Comparison of ENCODE assay signal across 23 mouse cellular contexts in genomic region chr16:46297192-46297591, GRCm38 (mm10).
A peak's percentile ranks its signal among the peaks of the same experiment; 100 is the strongest.
DNase-seq lines count a peak whose midpoint lies in the region; ATAC-seq and TF ChIP-seq lines count a peak whose summit lies in the region.
"Had no signal": no experiment of that assay in that cellular context is flagged by ENCODE, and none has a peak within 500 bp of the region (broad histone marks: within the 10 kb centered on the region; RNA-seq: fewer than 3 reads in every experiment).

No protein-coding gene starts in this region.

- no peak for ATAC-seq in forebrain, postnatal 0 days
- ATAC-seq: CD4-positive, CD25-positive, alpha-beta regulatory T cell, adult 4 months; intestine, embryonic 16.5 days had no signal

- no peak overlapping the region for H3K4me3 ChIP-seq in forebrain, postnatal 0 days (ENCODE audit: low read depth, low read length)
- no peak overlapping the region for H3K4me3 ChIP-seq in forebrain, embryonic 10.5 days
- H3K4me3 ChIP-seq: embryonic facial prominence, embryonic 12.5 days; forebrain, embryonic 12.5 days; heart, adult 2 months; heart, embryonic 15.5 days had no signal

- intact Hi-C loops in left cerebral cortex, postnatal 4 days (cut with DNase I) = no loop called here
- intact Hi-C loops in left cerebral cortex, postnatal 10 days (cut with DNase I) = no loop called here

- no peaks in the 10 kb centered on the region for H3K9me3 ChIP-seq in forebrain, postnatal 0 days (ENCODE audit: low read length)
- no peaks in the 10 kb centered on the region for H3K9me3 ChIP-seq in forebrain, embryonic 10.5 days
- H3K9me3 ChIP-seq: embryonic facial prominence, embryonic 12.5 days; forebrain, embryonic 12.5 days; heart, embryonic 15.5 days had no signal

- H3K36me3 ChIP-seq in forebrain, postnatal 0 days (ENCODE audit: insufficient read depth) = no peaks in the 10 kb centered on the region
- no peaks in the 10 kb centered on the region for H3K36me3 ChIP-seq in forebrain, embryonic 10.5 days (replicated peaks)
- H3K36me3 ChIP-seq: embryonic facial prominence, embryonic 12.5 days; forebrain, embryonic 12.5 days; G1E; heart, embryonic 15.5 days had no signal

- TF ChIP-seq CTCF in forebrain, postnatal 0 days (IDR thresholded peaks at IDR 0.05; ENCODE audit: low read depth) = no peak

- H3K4me2 ChIP-seq in forebrain, postnatal 0 days (ENCODE audit: low read depth) = no peak overlapping the region
- H3K4me2 ChIP-seq: embryonic facial prominence, embryonic 12.5 days; forebrain, embryonic 12.5 days; heart, embryonic 11.5 days; heart, embryonic 15.5 days had no signal

- peaks cover 6% of the 10 kb centered on the region for H3K4me1 ChIP-seq in forebrain, postnatal 0 days (ENCODE audit: insufficient read depth)
- H3K4me1 ChIP-seq in forebrain, embryonic 10.5 days = peaks cover 16% of the 10 kb centered on the region
- H3K4me1 ChIP-seq: embryonic facial prominence, embryonic 12.5 days; forebrain, embryonic 12.5 days had no signal

- no peaks in the 10 kb centered on the region for H3K27me3 ChIP-seq in forebrain, postnatal 0 days (ENCODE audit: insufficient read depth, low read length)
- H3K27me3 ChIP-seq in forebrain, embryonic 10.5 days (ENCODE audit: poor library complexity, severe bottlenecking) = no peaks in the 10 kb centered on the region
- H3K27me3 ChIP-seq: embryonic facial prominence, embryonic 12.5 days; forebrain, embryonic 12.5 days; heart, embryonic 15.5 days had no signal

- H3K27ac ChIP-seq in forebrain, postnatal 0 days (ENCODE audit: low read depth, low read length) = no peak overlapping the region
- H3K27ac ChIP-seq in forebrain, embryonic 10.5 days = no peak overlapping the region
- H3K27ac ChIP-seq: embryonic facial prominence, embryonic 12.5 days; forebrain, embryonic 12.5 days; heart, adult 2 months; heart, embryonic 15.5 days had no signal

- peak; percentile 35 to 41 for DNase-seq in cerebellum, postnatal 10 days
- DNase-seq in cerebellum, postnatal 4 days (ENCODE audit: low spot score in 2 of 2) = no peak
- DNase-seq in forebrain, postnatal 0 days = peak; percentile 8
- no peak for DNase-seq in forebrain, embryonic 10.5 days (ENCODE audit: extremely low spot score, low spot score)
- DNase-seq in left cerebral cortex, postnatal 4 days = peak; percentile 7
- DNase-seq in left cerebral cortex, postnatal 10 days (ENCODE audit: extremely low spot score in 1 of 2, low spot score in 2 of 2) = no peak
- DNase-seq in layer of hippocampus, postnatal 10 days (ENCODE audit: low spot score in 2 of 2) = no peak
- DNase-seq: adrenal gland, adult 8-10 months; adrenal gland, postnatal 36 days; B cell, adult 2 months; cerebellum, adult 18-20 months; cerebellum, adult 9-11 months; gastrocnemius, postnatal 14 days; heart, adult 2 months; heart, postnatal 14 days; kidney, adult 2 months had no signal

- WGBS in forebrain, postnatal 0 days = 73% methylated on average over 2 of the region's 2 CpGs
- WGBS in forebrain, embryonic 10.5 days = 85% methylated on average over 2 of the region's 2 CpGs

- H3K9ac ChIP-seq in forebrain, postnatal 0 days = no peak overlapping the region
- H3K9ac ChIP-seq: embryonic facial prominence, embryonic 12.5 days; forebrain, embryonic 12.5 days; heart, embryonic 15.5 days had no signal

Comparison
In these comparisons a context has a peak if more than half of its experiments do, and no peak if none do; other contexts are left out.
1. DNase-seq: peak in cerebellum, postnatal 10 days (2 of 2), forebrain, postnatal 0 days (single experiment) and left cerebral cortex, postnatal 4 days (single experiment); none in cerebellum, postnatal 4 days (0 of 2), forebrain, embryonic 10.5 days (single experiment), left cerebral cortex, postnatal 10 days (0 of 2) and layer of hippocampus, postnatal 10 days (0 of 2).